Mouse (Mus musculus): Measurements from ENCODE around the gene Sfrp2.

DNA sequence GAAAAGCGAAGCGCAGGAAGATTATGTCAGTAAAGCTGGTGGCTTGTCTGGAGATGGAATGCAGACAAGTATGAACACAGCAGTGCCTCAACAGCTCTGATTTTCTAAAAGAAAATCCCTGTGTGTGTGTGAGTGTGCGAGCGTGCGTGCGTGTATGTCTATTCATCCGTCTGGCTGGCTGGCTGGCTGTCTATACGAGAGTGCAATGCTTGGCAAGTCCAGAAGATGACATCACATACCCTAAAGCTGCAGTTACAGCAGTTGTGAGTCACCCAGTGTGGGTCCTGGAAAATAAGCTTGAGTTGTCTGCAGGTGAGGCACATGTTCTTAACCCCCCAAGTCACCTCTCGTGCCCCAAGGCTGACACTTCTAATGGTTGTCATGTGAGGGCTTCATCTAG lies 9.3 kb downstream of the Sfrp2 start:
- TF ChIP-seq CTCF (IDR thresholded peaks at IDR 0.05; ENCODE audit: low read depth, low read length) = no peak
- TF ChIP-seq POLR2A (IDR thresholded peaks at IDR 0.05; ENCODE audit: borderline replicate concordance, low read depth, low read length) = no peak

Measured in bone marrow macrophage, adult 2 months (primary cell).